Mouse (Mus musculus) heart, embryonic 11.5 days (tissue): ENCODE measurements around the gene Mesp2. TPM values are rescaled to one million over a fixed set of nuclear protein-coding genes. Genes with fewer than 3 reads are reported as not detected.
A peak's percentile ranks its signal among the peaks of the same experiment; 100 is the strongest.

Experiments
- ATAC-seq: fragments of 200-750 bp; cut with Nextera tagmentation; replicated peaks from 2 replicates; pipeline ENCODE4 v1.8.0; 2017; ENCODE audit warnings: moderate library complexity; ENCODE audit not compliant: insufficient number of reproducible peaks, low FRiP score, low TSS enrichment
- H3K27ac ChIP-seq: fragments of 300-500 bp; sonication (generic); 2 replicates; pipeline ENCODE4 v1.5.1; 2014; ENCODE audit warnings: mild to moderate bottlenecking, low read depth, low read length
- H3K27me3 ChIP-seq: fragments of 300-500 bp; sonication (generic); 2 replicates; pipeline ENCODE4 v1.6.1; 2014; ENCODE audit warnings: mild to moderate bottlenecking, low read length, mixed read lengths; ENCODE audit not compliant: control insufficient read depth, insufficient read depth
- H3K36me3 ChIP-seq: fragments of 300-500 bp; sonication (generic); 2 replicates; pipeline ENCODE4 v1.6.1; 2014; ENCODE audit warnings: mild to moderate bottlenecking, low read length, moderate library complexity, mixed read lengths; ENCODE audit not compliant: control insufficient read depth, insufficient read depth
- H3K4me1 ChIP-seq: fragments of 300-500 bp; sonication (generic); 2 replicates; pipeline ENCODE4 v1.6.1; 2014; ENCODE audit warnings: low read length; ENCODE audit not compliant: control insufficient read depth, insufficient read depth
- H3K4me2 ChIP-seq: fragments of 300-500 bp; sonication (generic); 2 replicates; pipeline ENCODE4 v1.6.1; 2014; ENCODE audit warnings: mild to moderate bottlenecking, moderate library complexity
- H3K4me3 ChIP-seq: fragments of 300-500 bp; sonication (generic); 2 replicates; pipeline ENCODE4 v1.5.1; 2014; ENCODE audit warnings: low read depth, low read length
- H3K9ac ChIP-seq: fragments of 300-500 bp; sonication (generic); 2 replicates; pipeline ENCODE4 v1.6.1; 2014; ENCODE audit warnings: mild to moderate bottlenecking, low read depth, low read length, moderate library complexity
- H3K9me3 ChIP-seq: fragments of 300-500 bp; sonication (generic); replicated peaks from 2 replicates; pipeline ENCODE4 v1.6.1; 2016; ENCODE audit warnings: low read length; ENCODE audit not compliant: control insufficient read depth
- WGBS: fragments of 180-500 bp; shearing (Covaris S2); extraction: QIAGEN DNeasy Blood & Tissue Kit; methylation state at CpG from one replicate; pipeline ENCODE4 v1.1.7; 2014; ENCODE audit not compliant: insufficient replicate concordance; 5-methylcytosine and 5-hydroxymethylcytosine counted together
- polyA plus RNA-seq: library from polyadenylated mRNA; unstranded; fragments of >200 nt; fragmentation: Nextera tagmentation; extraction: Ambion mirVana; gene quantifications from 2 replicates; pipeline ENCODE4 v1.2.1, GENCODE M21; 2014

Gene Mesp2
- polyA plus RNA-seq, 1 experiment from 2014 or later, result 0.67 TPM

DNA sequence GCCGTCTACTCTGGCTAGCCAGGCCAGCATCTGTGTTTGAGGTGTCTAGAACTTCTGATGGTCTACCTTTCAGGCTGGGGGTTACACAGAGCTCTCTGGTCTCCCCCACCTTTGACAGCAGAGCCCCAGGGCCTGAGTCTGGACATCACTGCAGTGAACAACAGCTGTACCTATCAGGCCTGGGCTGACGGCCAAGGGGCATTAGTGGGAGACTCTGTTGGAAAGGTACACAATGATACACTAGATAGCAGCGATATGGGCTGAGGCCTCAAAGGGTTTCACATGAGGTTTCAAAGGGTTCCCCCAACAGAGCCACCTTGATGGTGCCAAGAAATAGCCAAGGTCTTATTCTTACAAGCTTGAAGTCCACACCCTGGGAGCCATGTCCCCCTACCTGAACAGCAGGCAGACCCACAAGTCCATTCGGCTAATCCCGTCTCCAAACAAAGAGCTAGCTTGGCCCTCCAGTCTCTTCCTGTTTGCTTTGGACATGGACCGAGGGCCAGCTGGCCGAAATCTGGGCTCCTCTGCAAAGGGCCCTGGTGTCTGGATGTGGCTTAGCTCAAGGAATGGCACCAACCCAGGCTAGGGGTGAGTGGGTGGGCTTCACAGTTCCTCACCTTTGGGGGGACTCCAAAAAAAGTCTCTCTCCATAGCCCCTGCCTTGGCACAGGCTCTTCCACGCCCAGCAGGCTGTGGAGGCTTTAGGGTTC, 33.7 kb downstream of the Mesp2 start:
- Histone ChIP-seq H3K36me3 (no peaks in the 10 kb centered on the region), H3K27me3 (peaks cover 5% of the 10 kb centered on the region; the same call in 1 of the 2 replicates), H3K27ac (no peak overlapping the region), H3K9ac (no peak overlapping the region), H3K4me2 (no peak overlapping the region), H3K4me1 (peaks cover 15% of the 10 kb centered on the region), H3K9me3 (no peaks in the 10 kb centered on the region), H3K4me3 (no peak overlapping the region)
- 0 out of 2 replicates have a peak, but pooled peaks have one; percentile 19 for ATAC-seq
- WGBS, result 65% methylated on average over 8 of the region's 8 CpGs

DNA sequence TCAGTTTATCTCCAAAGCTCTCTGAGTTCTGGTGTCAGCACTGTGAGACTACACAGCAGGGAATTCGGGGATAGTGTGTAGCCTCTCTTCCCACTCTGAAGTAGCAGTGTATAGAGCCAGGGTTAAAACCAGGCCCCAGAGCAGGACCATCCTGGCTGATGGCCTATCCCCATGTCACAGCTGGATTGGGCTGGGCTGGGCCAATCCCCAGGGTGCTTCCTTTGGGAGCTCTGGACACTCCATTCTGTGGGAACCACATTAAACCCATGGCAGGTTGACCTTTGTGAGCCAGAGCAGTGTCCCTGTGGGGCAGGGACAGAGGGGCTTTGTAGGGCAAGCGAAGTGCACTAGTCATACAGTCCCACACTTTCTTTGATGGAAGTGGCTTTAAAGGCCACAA, 35.8 kb downstream of the Mesp2 start:
- ATAC-seq, result no peak
- Histone ChIP-seq H3K9ac (no peak overlapping the region), H3K27ac (no peak overlapping the region), H3K9me3 (no peaks in the 10 kb centered on the region), H3K4me1 (peaks cover 15% of the 10 kb centered on the region), H3K4me3 (no peak overlapping the region), H3K36me3 (no peaks in the 10 kb centered on the region), H3K4me2 (no peak overlapping the region), H3K27me3 (peaks cover 5% of the 10 kb centered on the region; the same call in 1 of the 2 replicates)
- WGBS, result 75% methylated on average over 2 of the region's 2 CpGs

DNA sequence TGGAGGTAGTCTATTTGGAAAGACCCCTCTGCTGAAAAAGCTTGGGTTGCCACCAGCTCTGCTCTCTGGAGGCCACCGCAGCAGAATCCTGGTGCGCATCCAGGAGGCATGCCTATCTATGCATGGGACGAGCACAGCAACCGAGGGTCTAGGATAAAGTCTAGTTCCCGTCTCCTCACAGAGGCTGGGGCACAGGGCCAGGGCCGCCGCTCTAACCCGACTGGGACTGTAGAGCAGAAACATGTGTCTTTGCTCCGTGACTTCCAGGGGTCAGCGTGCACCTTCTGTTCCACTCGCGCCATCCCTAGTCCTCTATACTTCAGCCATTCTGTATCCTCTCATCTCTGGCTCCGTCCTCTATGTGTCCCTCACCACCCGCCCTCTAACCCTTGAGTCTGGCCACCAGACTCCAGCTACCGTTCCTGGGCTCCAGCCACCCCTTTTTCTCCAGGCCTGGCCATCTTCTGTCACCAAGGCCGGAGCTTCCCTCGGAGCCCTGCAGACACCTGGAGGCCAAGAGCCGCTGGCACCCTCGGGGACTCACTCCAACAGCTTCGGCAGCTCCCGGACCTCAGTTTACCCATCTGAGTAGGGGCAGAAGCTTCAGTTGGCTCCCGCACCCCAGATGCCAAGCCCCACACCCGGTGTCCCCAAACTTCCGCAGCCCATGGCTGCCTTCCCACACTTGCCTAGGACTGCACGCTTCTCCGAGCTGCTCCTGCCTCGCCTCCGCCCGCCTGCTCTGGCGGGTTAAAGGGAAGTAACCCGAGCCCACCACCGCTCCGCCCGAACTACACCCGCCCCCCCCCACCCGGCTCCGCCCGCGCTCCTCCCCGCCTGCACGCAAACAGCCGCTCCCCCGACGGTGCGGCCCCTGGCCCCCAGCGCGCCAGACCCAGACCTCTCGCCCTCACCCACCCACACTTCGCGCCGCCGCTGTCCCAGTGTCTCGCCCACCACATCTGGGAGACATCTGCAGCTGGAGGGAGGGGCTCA, 37.2 kb downstream of the Mesp2 start:
- Histone ChIP-seq H3K9me3 (no peaks in the 10 kb centered on the region), H3K27me3 (peaks cover 5% of the 10 kb centered on the region; the same call in 1 of the 2 replicates), H3K4me2 (peak overlapping the region; percentile 90), H3K9ac (peak overlapping the region; percentile 64; the same call in 1 of the 2 replicates), H3K36me3 (no peaks in the 10 kb centered on the region), H3K4me1 (peaks cover 15% of the 10 kb centered on the region), H3K4me3 (peak overlapping the region; percentile 50), H3K27ac (no peak overlapping the region)
- peak; percentile 66; the same call in 1 of the 2 replicates for ATAC-seq
- WGBS, result 6% methylated on average over 53 of the region's 53 CpGs

DNA sequence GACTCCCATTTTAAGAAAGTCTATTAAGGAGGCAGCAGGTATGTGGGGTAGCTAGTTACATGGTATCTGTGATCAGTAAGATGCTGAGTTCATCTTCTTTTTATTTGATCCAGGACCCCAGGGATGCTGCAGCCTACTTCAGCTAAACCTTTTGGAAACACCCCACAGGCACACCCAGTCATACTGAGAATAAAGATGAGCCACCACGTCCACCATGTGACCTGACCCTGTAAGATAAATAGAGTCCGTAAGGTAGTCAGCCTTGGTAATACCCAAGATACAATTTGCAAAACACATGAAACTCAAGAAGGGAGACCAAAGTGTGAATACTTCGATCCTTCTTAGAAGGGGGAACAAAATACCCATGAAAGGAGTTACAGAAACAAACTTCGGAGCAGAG, 45.8 kb downstream of the Mesp2 start:
- H3K4me1 ChIP-seq, result peaks cover 7% of the 10 kb centered on the region
- no peak overlapping the region for H3K27ac ChIP-seq
- ATAC-seq, result no peak
- no peak overlapping the region for H3K9ac ChIP-seq
- no peaks in the 10 kb centered on the region for H3K9me3 ChIP-seq
- WGBS, result 81% methylated on average over 4 of the region's 4 CpGs
- H3K4me3 ChIP-seq, result no peak overlapping the region
- H3K27me3 ChIP-seq, result no peaks in the 10 kb centered on the region
- no peak overlapping the region for H3K4me2 ChIP-seq
- no peaks in the 10 kb centered on the region for H3K36me3 ChIP-seq

DNA sequence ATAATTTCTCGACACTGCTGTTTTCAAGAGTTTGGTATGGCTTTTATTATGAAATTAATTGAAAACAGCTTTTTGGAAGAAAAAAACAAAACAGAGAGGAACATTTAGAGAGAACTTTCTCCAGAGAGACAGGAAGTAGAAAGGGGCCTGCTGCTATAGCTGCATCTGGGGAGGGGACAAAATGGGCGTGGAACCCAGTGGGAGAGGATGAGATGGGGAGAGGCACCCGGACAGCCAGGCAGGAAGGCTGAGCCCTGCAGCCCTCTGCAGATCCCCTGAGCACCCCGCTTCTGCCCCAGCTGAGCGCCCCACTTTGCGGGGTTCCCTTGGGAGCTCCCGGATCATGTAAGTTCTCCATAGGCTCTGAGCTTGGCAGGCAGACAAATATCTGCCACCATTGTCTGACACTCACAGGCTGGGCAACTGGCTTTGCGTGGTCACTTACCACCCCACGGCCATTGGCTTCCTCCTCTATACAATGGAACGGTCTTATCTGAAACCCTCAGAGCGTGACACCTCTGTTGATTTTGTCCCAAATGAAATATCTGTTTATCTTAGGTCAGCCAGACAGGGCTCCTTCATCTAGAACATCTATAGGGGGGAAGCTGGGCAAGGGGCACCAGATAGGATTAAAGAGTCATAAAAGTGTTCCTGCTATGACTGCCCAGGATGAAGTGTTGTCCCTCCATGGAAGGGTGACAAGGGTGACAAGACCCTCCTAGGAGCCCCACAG, 47.8 kb downstream of the Mesp2 start:
- no peak for ATAC-seq
- Histone ChIP-seq H3K27ac (no peak overlapping the region), H3K36me3 (no peaks in the 10 kb centered on the region), H3K4me3 (no peak overlapping the region), H3K9me3 (no peaks in the 10 kb centered on the region), H3K9ac (no peak overlapping the region), H3K27me3 (no peaks in the 10 kb centered on the region), H3K4me1 (peaks cover 7% of the 10 kb centered on the region), H3K4me2 (no peak overlapping the region)
- WGBS, result 54% methylated on average over 11 of the region's 11 CpGs

GRCm38 (mm10) chr7:79858956-79859630, 48.6 kb downstream of the Mesp2 start:
- Histone ChIP-seq H3K36me3 (no peaks in the 10 kb centered on the region), H3K9me3 (no peaks in the 10 kb centered on the region), H3K27me3 (no peaks in the 10 kb centered on the region), H3K4me2 (no peak overlapping the region), H3K9ac (no peak overlapping the region), H3K27ac (no peak overlapping the region), H3K4me3 (no peak overlapping the region), H3K4me1 (peaks cover 7% of the 10 kb centered on the region)
- ATAC-seq, result no peak
- WGBS, result 50% methylated on average over 9 of the region's 9 CpGs

- no peak for ATAC-seq
- H3K4me1 ChIP-seq, result peaks cover 4% of the 10 kb centered on the region; the same call in 1 of the 2 replicates
- H3K27ac ChIP-seq, result no peak within 1 kb of the TSS
- H3K27me3 ChIP-seq, result no peaks in the 10 kb centered on the region
- H3K9ac ChIP-seq, result no peak within 1 kb of the TSS
- H3K4me3 ChIP-seq, result no peak within 1 kb of the TSS
- 58% methylated on average over 9 of the region's 9 CpGs for WGBS
- no peaks in the 10 kb centered on the region for H3K9me3 ChIP-seq
- no peak within 1 kb of the TSS for H3K4me2 ChIP-seq
- H3K36me3 ChIP-seq, result no peaks in the 10 kb centered on the region
Observed at GRCm38 (mm10) chr7:79860811-79861210, 50.3 kb downstream of the Mesp2 start, which contains the start of gene Anpep. TSS of gene Anpep (minus strand) at chr7:79861059.

DNA sequence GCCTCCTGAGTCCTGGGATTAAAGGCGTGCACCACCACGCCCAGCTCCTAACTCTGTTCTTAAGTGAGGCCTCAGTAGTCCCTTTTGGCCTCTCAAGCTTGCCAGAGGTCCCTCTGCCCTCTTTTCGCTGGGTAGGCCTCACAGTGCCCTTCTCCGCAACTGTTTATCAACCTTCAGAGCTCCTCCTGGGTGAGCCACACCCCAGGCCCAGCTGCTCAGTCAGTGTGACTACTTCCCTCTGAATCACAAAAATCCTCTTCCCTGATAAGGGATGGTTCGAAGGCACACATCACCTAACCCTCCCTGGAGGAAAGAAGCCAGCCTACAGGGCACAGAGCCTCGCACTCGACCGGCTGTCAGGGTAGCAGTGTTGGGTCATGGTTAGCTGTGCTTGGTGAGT, 51.3 kb downstream of the Mesp2 start:
- ATAC-seq, result no peak
- Histone ChIP-seq H3K36me3 (no peaks in the 10 kb centered on the region), H3K9ac (no peak overlapping the region), H3K27ac (no peak overlapping the region), H3K4me3 (no peak overlapping the region), H3K4me2 (no peak overlapping the region), H3K9me3 (no peaks in the 10 kb centered on the region), H3K4me1 (peaks cover 4% of the 10 kb centered on the region; the same call in 1 of the 2 replicates), H3K27me3 (no peaks in the 10 kb centered on the region)
- 74% methylated on average over 8 of the region's 8 CpGs for WGBS
